Mouse (Mus musculus): Measurements from ENCODE around the gene Klrg2.

DNA sequence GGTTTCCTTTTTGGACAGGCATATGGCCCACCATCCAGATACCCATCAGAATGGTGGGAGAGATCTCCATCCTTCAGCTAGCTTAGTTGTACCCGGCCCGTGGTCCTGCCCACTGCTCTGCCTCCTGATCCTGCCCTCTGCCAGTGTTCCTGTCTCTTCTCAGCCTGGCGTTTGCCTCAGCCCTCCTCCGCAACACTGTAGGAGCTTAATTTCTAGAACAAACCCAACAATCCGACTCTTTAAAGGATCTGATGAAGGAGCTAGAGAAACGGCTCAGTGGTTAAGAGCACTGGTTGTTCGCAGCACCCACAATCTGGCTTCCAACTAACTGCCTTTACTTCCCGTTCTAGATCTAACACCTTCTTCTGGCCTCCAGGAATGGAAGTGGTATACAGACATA lies 2.6 kb downstream of the Klrg2 start:
- TF ChIP-seq POLR2A (IDR thresholded peaks at IDR 0.05; ENCODE audit: low read depth, low read length) (no peak), CTCF (conservative IDR thresholded peaks at IDR 0.05; ENCODE audit: insufficient read depth, insufficient read length, low read depth, low read length) (no peak)
